Mouse (Mus musculus) limb, embryonic 11.5 days (tissue): Measurements from ENCODE around the gene Vmn1r55. TPM values are rescaled to one million over a fixed set of nuclear protein-coding genes. Genes with fewer than 3 reads are reported as not detected.
"Not testable (repeated sequence)": the region's sequence is repeated elsewhere in the genome, so short reads cannot be mapped to it uniquely, and the experiment has no call there.

Source experiments
- ATAC-seq: fragments of 200-750 bp; cut with Nextera tagmentation; 2 replicates; pipeline ENCODE4 v1.8.0; 2017; ENCODE audit warnings: low read depth; ENCODE audit not compliant: insufficient number of reproducible peaks, low FRiP score, low TSS enrichment
- DNase-seq: peaks from one replicate; pipeline ENCODE4 v3.0.0-alpha.2; 2015; ENCODE audit warnings: low spot score
- H3K27ac ChIP-seq: fragments of 300-500 bp; sonication (generic); replicated peaks from 2 replicates; pipeline ENCODE4 v1.5.1; 2014; ENCODE audit warnings: low read depth, mild to moderate bottlenecking, low read length
- H3K27me3 ChIP-seq: fragments of 300-500 bp; sonication (generic); 2 replicates; pipeline ENCODE4 v1.6.1; 2014; ENCODE audit warnings: mild to moderate bottlenecking, low read length, mixed read lengths; ENCODE audit not compliant: control insufficient read depth, insufficient read depth
- H3K36me3 ChIP-seq: fragments of 300-500 bp; sonication (generic); 2 replicates; pipeline ENCODE4 v1.6.1; 2014; ENCODE audit warnings: mild to moderate bottlenecking, low read length, moderate library complexity, mixed read lengths; ENCODE audit not compliant: control insufficient read depth, insufficient read depth
- H3K4me1 ChIP-seq: fragments of 300-500 bp; sonication (generic); 2 replicates; pipeline ENCODE4 v1.6.1; 2014; ENCODE audit warnings: low read length, mixed read lengths; ENCODE audit not compliant: control insufficient read depth, insufficient read depth
- H3K4me2 ChIP-seq: fragments of 300-500 bp; sonication (generic); 2 replicates; pipeline ENCODE4 v1.6.1; 2014; ENCODE audit warnings: low read depth, mild to moderate bottlenecking, moderate library complexity; ENCODE audit not compliant: severe bottlenecking
- H3K4me3 ChIP-seq: fragments of 300-500 bp; sonication (generic); 2 replicates; pipeline ENCODE4 v1.5.1; 2014; ENCODE audit warnings: low read depth, low read length
- H3K9ac ChIP-seq: fragments of 300-500 bp; sonication (generic); 2 replicates; pipeline ENCODE4 v1.6.1; 2014; ENCODE audit warnings: mild to moderate bottlenecking, low read length
- H3K9me3 ChIP-seq: fragments of 300-500 bp; sonication (generic); 2 replicates; pipeline ENCODE4 v1.6.1; 2016; ENCODE audit warnings: low read length; ENCODE audit not compliant: control insufficient read depth
- WGBS: fragments of 180-500 bp; shearing (Covaris S2); extraction: QIAGEN DNeasy Blood & Tissue Kit; methylation state at CpG from one replicate; pipeline ENCODE4 v1.1.7; 2014; 5-methylcytosine and 5-hydroxymethylcytosine counted together
- microRNA-seq: library from miRNA; unstranded; fragments of <30 nt; microRNA quantifications from one replicate; pipeline ENCODE4, GENCODE M21; 2016
- polyA plus RNA-seq: library from polyadenylated mRNA; unstranded; fragments of >200 nt; fragmentation: Nextera tagmentation; extraction: Ambion mirVana; gene quantifications from 2 replicates; pipeline ENCODE4 v1.2.1, GENCODE M21; 2014

Vmn1r55 gene
- polyA plus RNA-seq, 1 experiment from 2014 or later: 0.01 TPM

- Histone ChIP-seq H3K4me2 (peak overlapping the region; percentile 37; the same call in 1 of the 2 replicates), H3K27ac (peak overlapping the region; percentile 84; the same call in 1 of the 2 replicates), H3K36me3 (peaks cover 22% of the 10 kb centered on the region), H3K4me3 (peak overlapping the region; percentile 96)
- DNase-seq, H3K9ac ChIP-seq, H3K4me1 ChIP-seq, H3K27me3 ChIP-seq, H3K9me3 ChIP-seq: not testable (repeated sequence)
- peak; percentile 24 for ATAC-seq
- 48% methylated on average over 9 of the region's 13 CpGs for WGBS
These were observed 70.0 kb downstream of the Vmn1r55 start for GRCm38 (mm10) chr7:5079365-5080009.

Small RNAs within 50 kb of the gene (microRNA-seq; reads per million reads assigned to microRNA genes)
- gene Gm26217: not detected

Other genes with a start within 250 kb of the Vmn1r55 start
- not detected in 2 replicates for gene Gm36210, start 243.2 kb downstream of the Vmn1r55 start, polyA plus RNA-seq
- gene Zfp628, start 234.5 kb downstream of the Vmn1r55 start, polyA plus RNA-seq: 3.8 and 4.2 TPM in 2 replicates
- gene Nat14, start 227.6 kb downstream of the Vmn1r55 start, polyA plus RNA-seq: 1.9 and 2.9 TPM in 2 replicates
- 1.7 and 1.9 TPM in 2 replicates for gene Ssc5d, start 223.9 kb downstream of the Vmn1r55 start, polyA plus RNA-seq
- 0.08 and 0.18 TPM in 2 replicates for gene Sbk2, start 185.3 kb downstream of the Vmn1r55 start, polyA plus RNA-seq
- gene Sbk3, start 178.5 kb downstream of the Vmn1r55 start, polyA plus RNA-seq: 0.04 TPM in 1 of 2 replicates, not detected in the other
- 33.3 and 39.2 TPM in 2 replicates for gene Zfp579, start 153.5 kb downstream of the Vmn1r55 start, polyA plus RNA-seq
- 9.3 and 9.6 TPM in 2 replicates for gene Zfp524, start 135.3 kb downstream of the Vmn1r55 start, polyA plus RNA-seq
- gene Fiz1, start 135.0 kb downstream of the Vmn1r55 start, polyA plus RNA-seq: 51.1 and 52.6 TPM in 2 replicates
- gene Gm44973, start 134.2 kb downstream of the Vmn1r55 start, polyA plus RNA-seq: 0.45 and 1.4 TPM in 2 replicates
- gene Zfp865, start 129.3 kb downstream of the Vmn1r55 start, polyA plus RNA-seq: 7.5 and 8.2 TPM in 2 replicates
- gene Ccdc106, start 129.1 kb downstream of the Vmn1r55 start, polyA plus RNA-seq: 12.5 and 14.4 TPM in 2 replicates
- not detected in 2 replicates for gene 4632433K11Rik, start 115.6 kb downstream of the Vmn1r55 start, polyA plus RNA-seq
- gene Zfp784, start 111.2 kb downstream of the Vmn1r55 start, polyA plus RNA-seq: 2.7 and 4.1 TPM in 2 replicates
- 31.8 and 32.9 TPM in 2 replicates for gene Zfp580, start 98.1 kb downstream of the Vmn1r55 start, polyA plus RNA-seq
- gene U2af2, start 87.5 kb downstream of the Vmn1r55 start, polyA plus RNA-seq: 193 and 203 TPM in 2 replicates
- gene Epn1, start 69.4 kb downstream of the Vmn1r55 start, polyA plus RNA-seq: 60.1 and 62.2 TPM in 2 replicates
- not detected in 2 replicates for gene Rfpl4, start 32.7 kb downstream of the Vmn1r55 start, polyA plus RNA-seq
- 0.29 TPM in 1 of 2 replicates, not detected in the other for gene Rasl2-9, start 23.7 kb downstream of the Vmn1r55 start, polyA plus RNA-seq
- gene Vmn1r56, start 47.1 kb upstream of the Vmn1r55 start, polyA plus RNA-seq: not detected in 2 replicates
- not detected in 2 replicates for gene Vmn1r57, start 68.8 kb upstream of the Vmn1r55 start, polyA plus RNA-seq
- gene Gm5065, start 200.9 kb upstream of the Vmn1r55 start, polyA plus RNA-seq: not detected in 2 replicates
- gene Nlrp2, start 201.4 kb upstream of the Vmn1r55 start, polyA plus RNA-seq: not detected in 2 replicates